Mouse (Mus musculus) gastrocnemius, postnatal 36 days (tissue): Measurements from ENCODE around the gene Olfr1136. TPM values are rescaled to one million over a fixed set of nuclear protein-coding genes. Genes with fewer than 3 reads are reported as not detected.

Source experiments
- DNase-seq, 2 experiments: peaks; one replicate each; pipeline ENCODE4 v3.0.0; 2022
- intact Hi-C: fragments of 180-260 bp; cut with DNase I; formaldehyde crosslinking; loops from one replicate; pipeline ENCODE4 v1.15.1; 2025
- long read RNA-seq, 2 experiments: library from polyadenylated mRNA; stranded (forward); transcript quantifications; one replicate each; pipeline ENCODE4 v2.0.0; 2021
- total RNA-seq, 2 experiments: library from RNA; stranded (reverse); gene quantifications; 2 replicates each; pipeline ENCODE4 v1.2.3; 2021

Gene Olfr1136
- not detected for total RNA-seq
- long read RNA-seq, experiment 1: 0 reads
- long read RNA-seq, experiment 2: 0 reads

DNA sequence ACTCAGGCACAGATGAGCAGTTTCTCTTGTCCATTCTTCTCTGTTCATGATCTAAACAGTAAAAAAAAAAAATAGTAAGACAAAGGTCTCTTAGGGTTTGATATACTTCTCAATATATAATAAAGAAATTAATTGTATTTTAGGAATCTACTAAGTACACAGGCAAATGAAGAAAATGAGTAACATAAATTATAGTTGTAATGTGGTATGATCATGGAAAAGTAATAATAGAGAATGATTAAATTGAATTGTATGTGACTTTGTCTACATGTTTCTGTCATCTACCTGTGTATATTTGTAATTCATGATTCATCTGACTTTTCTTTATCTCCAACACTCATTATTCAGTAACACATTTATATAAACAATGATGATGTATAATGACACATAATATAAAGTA is at the start of gene Olfr1136:
Gene Olfr1136, minus strand, starts transcription at position 101 of the 400 bp plus-strand sequence.
- intact Hi-C loops: no loop called here
- DNase-seq: no peak

DNA sequence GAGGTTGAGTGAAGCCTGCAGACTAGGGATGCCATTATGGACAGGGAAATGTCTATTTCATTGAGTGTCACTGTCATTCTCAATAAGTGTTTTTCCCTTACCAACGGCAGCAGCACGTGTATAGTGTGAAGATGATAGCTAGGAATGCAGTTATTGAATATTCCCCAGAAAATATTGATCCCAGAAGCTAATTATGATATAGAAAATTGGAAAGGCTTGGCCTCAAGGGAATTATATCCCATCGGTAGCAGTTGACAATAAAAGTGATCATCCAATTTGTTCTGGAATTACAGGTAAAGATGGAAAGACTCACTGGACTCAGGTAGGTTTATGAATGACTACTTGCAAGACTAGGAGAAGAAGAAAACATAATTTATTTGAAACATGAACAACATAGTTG is 49.7 kb upstream of the Olfr1136 start, which contains the start of gene Olfr1140:
Gene Olfr1140, plus strand, starts transcription at position 301 of the 400 bp plus-strand sequence.
- intact Hi-C loops: no loop called here
- no peak for DNase-seq

DNA sequence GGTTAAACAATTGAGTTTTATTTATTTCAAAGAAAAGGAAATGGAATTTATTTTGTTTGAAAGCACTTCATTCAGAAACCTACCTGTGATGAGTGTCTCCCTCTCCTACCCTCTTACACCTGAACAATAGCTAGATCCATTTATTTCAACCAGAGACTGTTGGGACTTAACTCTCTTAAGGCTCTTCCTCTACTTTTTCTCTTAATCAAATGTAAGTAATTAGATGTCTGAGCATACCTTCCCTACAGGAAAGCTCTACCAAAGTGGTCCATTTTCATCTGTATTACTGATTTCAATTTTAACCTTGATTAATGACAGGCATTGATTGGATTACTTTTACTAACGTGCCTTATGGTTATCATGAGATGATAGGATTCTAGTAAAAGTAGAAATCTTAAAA is 46.1 kb upstream of the Olfr1136 start, which contains the start of gene Olfr1138:
Gene Olfr1138, minus strand, starts transcription at position 101 of the 400 bp plus-strand sequence.
- no peak for DNase-seq
- intact Hi-C loops: no loop called here

DNA sequence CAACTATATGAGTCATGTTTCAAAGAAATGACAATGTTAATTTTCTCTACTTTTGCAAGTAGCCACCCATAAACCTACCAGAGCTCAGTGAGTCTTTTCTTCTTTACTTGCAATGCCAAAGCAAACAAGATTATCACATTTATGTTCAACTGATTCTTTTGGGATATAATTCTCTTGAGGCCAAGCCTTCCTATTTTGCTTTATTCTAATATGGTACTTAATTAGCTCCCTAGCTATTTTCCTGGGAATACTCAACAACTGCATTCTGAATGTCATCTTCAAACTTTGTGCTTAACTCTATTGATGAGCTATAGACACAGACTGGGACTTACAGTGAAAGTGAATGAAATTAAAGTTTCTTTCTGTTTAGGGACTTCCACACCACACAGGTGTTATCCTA is 19.3 kb upstream of the Olfr1136 start, which contains the start of gene Olfr1137:
Gene Olfr1137, minus strand, starts transcription at position 101 of the 400 bp plus-strand sequence.
- intact Hi-C loops: no loop called here
- DNase-seq: no peak

DNA sequence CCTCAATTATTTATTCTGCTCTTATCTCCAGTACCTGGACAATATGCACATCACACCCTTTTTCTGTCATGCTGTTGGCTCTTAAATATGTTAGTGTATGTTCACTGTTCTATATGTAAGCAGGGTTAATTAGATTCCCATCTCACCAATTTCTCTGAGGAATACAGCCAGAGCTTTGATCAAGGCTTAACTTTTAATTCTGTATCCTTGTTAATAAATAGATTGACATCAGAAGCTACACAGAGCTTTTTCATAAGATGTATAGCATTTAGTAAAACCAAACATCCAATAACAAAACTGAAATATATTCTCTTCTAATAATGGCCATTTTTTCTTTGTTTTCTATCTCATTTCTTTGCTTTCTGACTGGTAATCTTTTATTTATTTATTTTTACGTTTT is 20.2 kb downstream of the Olfr1136 start, which contains the start of gene Olfr1135:
Gene Olfr1135, minus strand, starts transcription at position 101 of the 400 bp plus-strand sequence.
- DNase-seq: no peak
- intact Hi-C loops: no loop called here

DNA sequence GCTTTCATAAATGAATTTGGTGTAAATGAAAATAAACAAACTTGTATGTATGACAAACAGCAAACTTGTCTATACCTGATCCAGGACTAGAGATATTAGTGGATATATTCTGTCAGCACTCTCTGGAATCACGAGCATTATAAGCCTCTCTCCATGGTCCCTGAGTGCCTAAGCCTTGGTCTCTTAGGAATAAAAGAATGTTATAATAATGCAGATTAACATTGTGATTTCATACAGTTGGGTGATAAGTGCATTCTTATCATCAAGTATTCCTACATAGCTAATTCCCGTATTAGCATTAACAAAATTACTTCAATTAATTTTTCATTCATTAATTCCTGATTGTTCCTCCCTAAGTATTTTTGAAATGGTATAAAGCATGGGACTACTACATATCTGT is 35.4 kb downstream of the Olfr1136 start, which contains the start of gene Olfr1134:
Gene Olfr1134, minus strand, starts transcription at position 101 of the 400 bp plus-strand sequence.
- intact Hi-C loops: no loop called here
- no peak for DNase-seq

DNA sequence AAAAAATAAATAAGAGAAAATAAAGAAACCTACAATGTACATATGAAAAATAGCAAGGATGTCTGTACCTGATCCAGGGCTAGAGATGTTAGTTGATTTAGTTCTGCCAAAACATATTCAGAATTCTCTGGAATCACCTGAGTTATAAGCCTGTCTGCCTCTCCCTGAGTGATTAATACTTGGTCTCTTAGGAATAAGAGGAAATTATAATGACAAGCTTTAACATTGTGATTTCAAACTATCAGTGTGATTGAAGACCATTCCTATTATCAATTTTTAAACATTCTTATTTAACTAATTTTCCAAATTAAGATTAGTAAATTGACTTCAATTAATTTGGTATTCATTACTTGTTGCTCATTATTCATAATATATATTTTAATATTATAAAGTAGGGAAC is 46.5 kb downstream of the Olfr1136 start, which contains the start of gene Olfr1133:
Gene Olfr1133, minus strand, starts transcription at position 101 of the 400 bp plus-strand sequence.
- intact Hi-C loops: no loop called here
- DNase-seq: no peak

Other genes with a start within 250 kb of the Olfr1136 start
- not detected for gene Olfr1126, start 240.0 kb downstream of the Olfr1136 start, total RNA-seq
- gene Pramel7, start 196.9 kb downstream of the Olfr1136 start, total RNA-seq: not detected
- not detected for gene Pramel6, start 187.4 kb downstream of the Olfr1136 start, total RNA-seq
- not detected for gene Olfr153, start 162.2 kb downstream of the Olfr1136 start, total RNA-seq
- not detected for gene Olfr1128, start 148.4 kb downstream of the Olfr1136 start, total RNA-seq
- gene Olfr1129, start 120.0 kb downstream of the Olfr1136 start, total RNA-seq: not detected
- not detected for gene Olfr1130, start 87.7 kb downstream of the Olfr1136 start, total RNA-seq
- not detected for gene Olfr1131, start 66.8 kb downstream of the Olfr1136 start, total RNA-seq
- gene Olfr1132, start 56.4 kb downstream of the Olfr1136 start, total RNA-seq: not detected
- not detected for gene Olfr1133, start 46.6 kb downstream of the Olfr1136 start, total RNA-seq
- gene Olfr1134, start 35.5 kb downstream of the Olfr1136 start, total RNA-seq: not detected
- gene Olfr1135, start 20.3 kb downstream of the Olfr1136 start, total RNA-seq: not detected
- gene Olfr1137, start 19.2 kb upstream of the Olfr1136 start, total RNA-seq: not detected
- not detected for gene Olfr1138, start 46.0 kb upstream of the Olfr1136 start, total RNA-seq
- gene Olfr1140, start 49.8 kb upstream of the Olfr1136 start, total RNA-seq: not detected
- gene Olfr1141, start 60.0 kb upstream of the Olfr1136 start, total RNA-seq: not detected
- not detected for gene Olfr152, start 85.5 kb upstream of the Olfr1136 start, total RNA-seq
- gene Olfr1143, start 106.6 kb upstream of the Olfr1136 start, total RNA-seq: not detected
- not detected for gene Olfr1145, start 115.9 kb upstream of the Olfr1136 start, total RNA-seq
- not detected for gene Olfr1148, start 136.6 kb upstream of the Olfr1136 start, total RNA-seq
- gene Olfr1150-ps1, start 150.0 kb upstream of the Olfr1136 start, total RNA-seq: not detected
- not detected for gene Olfr1151, start 161.9 kb upstream of the Olfr1136 start, total RNA-seq
- gene Olfr1152, start 172.5 kb upstream of the Olfr1136 start, total RNA-seq: not detected
- gene Olfr1153, start 201.0 kb upstream of the Olfr1136 start, total RNA-seq: not detected
- not detected for gene Olfr1154, start 211.2 kb upstream of the Olfr1136 start, total RNA-seq